Mouse (Mus musculus): ENCODE data around the gene C530008M17Rik.

DNA sequence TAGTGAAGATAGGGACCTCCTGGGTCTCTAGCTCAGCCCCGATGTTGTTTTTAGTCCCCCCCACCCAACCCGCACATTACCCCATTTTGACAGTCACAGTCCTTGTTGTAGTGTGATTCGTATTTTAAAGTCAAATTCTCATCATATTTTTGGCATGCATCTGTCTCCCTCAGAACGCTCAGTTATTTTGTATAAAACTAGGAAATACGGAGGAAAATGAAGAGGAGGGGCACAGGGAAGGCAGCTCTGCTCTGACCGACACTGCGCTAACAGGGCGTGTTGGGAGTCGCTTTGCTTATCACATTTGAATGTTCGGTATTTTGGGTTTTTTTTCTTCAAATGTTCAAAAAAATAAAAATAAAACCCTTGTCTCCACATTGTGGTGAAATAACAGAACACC is 13.9 kb downstream of the C530008M17Rik start:
- TF ChIP-seq CTCF (IDR thresholded peaks at IDR 0.05; ENCODE audit: low read depth, low read length) (no peak), POLR2A (IDR thresholded peaks at IDR 0.05; ENCODE audit: borderline replicate concordance, low read depth, low read length) (no peak)

All from bone marrow macrophage, adult 2 months (primary cell).